Mouse (Mus musculus) embryonic fibroblast, embryonic 13.5 days (primary cell): ENCODE data around the gene Gm10642.

Source experiments
- CTCF ChIP-seq: IDR thresholded peaks from 2 replicates; pipeline ENCODE4 v1.5.1; 2011; ENCODE audit warnings: mild to moderate bottlenecking, control low read depth, low read length, moderate library complexity, borderline replicate concordance; ENCODE audit not compliant: insufficient read depth
- POLR2A ChIP-seq: IDR thresholded peaks from 2 replicates; pipeline ENCODE4 v1.6.1; 2011; ENCODE audit warnings: low read depth, mild to moderate bottlenecking, control low read depth, low read length, moderate library complexity

- TF ChIP-seq POLR2A (no peak), CTCF (no peak)
Measured at GRCm38 (mm10) chr9:70670381-70670780, 14.3 kb downstream of the Gm10642 start.
